In the genomic region with DNA sequence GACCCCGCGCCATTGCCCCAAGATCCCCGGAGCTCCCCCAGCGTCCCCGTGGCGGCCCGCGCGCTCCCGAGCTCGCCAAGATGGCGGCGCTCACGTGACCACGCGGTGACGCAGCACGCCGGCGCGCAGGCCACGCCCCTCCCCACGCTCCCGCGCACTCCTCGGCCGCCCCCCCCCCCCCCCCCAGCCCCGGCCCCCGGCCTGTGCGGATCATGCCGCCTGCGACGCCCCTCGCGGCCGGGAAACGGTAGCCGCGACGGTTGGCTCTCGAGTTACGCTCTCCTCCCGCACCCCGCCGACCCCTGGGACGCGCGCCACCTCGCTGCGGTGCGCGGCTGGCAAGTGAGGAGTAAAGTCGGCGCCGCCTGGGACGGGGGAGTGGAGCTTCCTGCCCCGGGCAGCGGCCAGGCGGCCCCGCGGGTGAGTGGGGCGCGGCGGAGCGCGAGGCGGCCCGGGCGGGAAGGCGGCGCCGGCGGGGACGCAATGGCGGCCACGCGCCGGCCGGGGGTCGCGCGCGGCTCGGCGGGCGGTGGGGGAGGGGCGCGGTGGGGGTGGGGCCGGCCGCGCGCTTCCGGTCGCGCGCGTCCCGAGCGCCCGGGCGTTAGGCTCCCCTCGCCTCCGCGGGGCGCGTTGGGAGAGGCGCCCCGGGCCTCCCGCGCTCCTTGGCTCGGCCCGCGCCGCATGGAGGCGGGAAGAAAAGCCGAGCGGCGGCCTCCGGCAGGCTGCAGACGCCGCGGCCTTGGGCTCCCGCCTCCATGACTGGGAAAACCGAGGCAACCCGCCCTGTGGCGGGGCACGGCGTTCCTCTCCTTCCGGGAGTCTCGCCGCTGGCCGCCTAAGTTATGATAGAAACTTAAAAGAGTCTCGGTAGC, we compare ENCODE assay signal across 8 mouse cellular contexts. TPM values are rescaled to one million over a fixed set of nuclear protein-coding genes. Genes with fewer than 3 reads are reported as not detected.
A peak's percentile ranks its signal among the peaks of the same experiment; 100 is the strongest.
DNase-seq lines count a peak whose midpoint lies in the region; ATAC-seq lines count a peak whose summit lies in the region.

A gene (plus strand): TSS at position 157 of the 872 bp plus-strand sequence.

- H3K9me3 ChIP-seq in midbrain, embryonic 10.5 days (replicated peaks), result peaks cover 9% of the 10 kb centered on the region

- ATAC-seq in inflammation-experienced regulatory T-cells, adult 6 months, result peak; percentile 63

- peaks cover 23% of the 10 kb centered on the region for H3K4me1 ChIP-seq in midbrain, embryonic 10.5 days

- H3K36me3 ChIP-seq in midbrain, embryonic 10.5 days, result peaks cover 42% of the 10 kb centered on the region

- no peaks in the 10 kb centered on the region for H3K27me3 ChIP-seq in midbrain, embryonic 10.5 days (ENCODE audit: low read depth, poor library complexity, severe bottlenecking)

- DNase-seq in adrenal gland, adult 8-10 months, result peak; percentile 85
- peak; percentile 92 for DNase-seq in embryo, embryonic 10.5 days (ENCODE audit: low spot score)
- peak; percentile 91 for DNase-seq in gastrocnemius, postnatal 25 days
- peak; percentile 90 to 92 for DNase-seq in left cerebral cortex, postnatal 36 days (ENCODE audit: low spot score in 2 of 2)
- peak; percentile 93 for DNase-seq in midbrain, embryonic 10.5 days (ENCODE audit: low spot score)
- peak; percentile 78 to 82 for DNase-seq in right cerebral cortex, postnatal 36 days (ENCODE audit: low spot score in 2 of 2)
- peak; percentile 90 for DNase-seq in yolk sac, embryonic 10.5 days (ENCODE audit: low spot score)

- peak within 1 kb of the TSS; percentile 88 for H3K4me3 ChIP-seq in midbrain, embryonic 10.5 days

- H3K27ac ChIP-seq in midbrain, embryonic 10.5 days (replicated peaks), result peak within 1 kb of the TSS; percentile 100

- intact Hi-C loops in left cerebral cortex, postnatal 36 days (cut with DNase I), result loop anchor here (2.0 to 5.0 kb wide), 2 partner anchors 77 to 191 kb away; a partner anchor contains a TSS

- under 1% methylated on average over 72 of the region's 133 CpGs for WGBS in midbrain, embryonic 10.5 days

RNA-seq across cellular contexts. Expression of the gene that starts here (rescaled TPM):
- total RNA-seq in adrenal gland, adult 8-10 months (2022), result 10 to 100 TPM; 61.9 to 72.1 (median 66.3) TPM
- total RNA-seq in gastrocnemius, postnatal 25 days (2021), result 10 to 100 TPM; 33.3 to 40.1 TPM
- 10 to 100 TPM; 32.1 to 36.0 (median 33.1) TPM for polyA plus RNA-seq in inflammation-experienced regulatory T-cells, adult 6 months (2017; shearing (Covaris generic))
- total RNA-seq in left cerebral cortex, postnatal 36 days (2021), result 10 to 100 TPM; 14.0 to 20.8 TPM
- polyA plus RNA-seq in midbrain, embryonic 10.5 days (2016; fragmentation: Nextera tagmentation; extraction: Ambion mirVana), result 33.6 and 33.7 TPM in 2 replicates

Comparison
In these comparisons a context has a peak if more than half of its experiments do, and no peak if none do; other contexts are left out.
1. Peak in every context shown above with its lines: DNase-seq, ATAC-seq, H3K4me3 ChIP-seq and H3K27ac ChIP-seq.